Mouse (Mus musculus) erythroblast, embryonic 14.5 days (primary cell): ENCODE data around the gene Slc6a16.

Source experiments
- GATA1 ChIP-seq: IDR thresholded peaks from 2 replicates; pipeline ENCODE4 v1.6.1; 2012; ENCODE audit warnings: low read length, inconsistent platforms, mixed read lengths
- TAL1 ChIP-seq: IDR thresholded peaks from 3 replicates; pipeline ENCODE4 v1.6.1; 2012; ENCODE audit warnings: low read length, inconsistent platforms, mixed read lengths

DNA sequence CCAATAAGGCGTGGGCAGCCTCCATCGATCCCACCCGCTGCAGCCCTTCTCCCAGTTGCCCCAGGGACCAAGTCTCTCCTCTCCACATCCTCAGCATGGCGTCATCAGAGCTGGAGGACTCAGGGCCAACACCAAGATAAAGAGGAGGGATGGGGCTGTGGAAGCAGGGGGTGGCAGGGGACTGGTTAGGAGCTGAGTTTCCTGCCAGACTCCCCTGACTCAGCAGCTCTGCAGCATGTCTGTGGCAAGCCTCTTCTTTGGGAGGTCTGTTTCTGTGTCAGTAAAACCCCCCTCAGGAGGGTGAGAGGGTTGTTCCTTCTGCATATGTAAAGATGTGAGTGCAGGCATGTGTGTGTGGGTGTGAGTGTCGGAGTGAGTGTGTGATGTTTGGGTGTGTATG, 43.9 kb upstream of the Slc6a16 start:
- TF ChIP-seq TAL1 (no peak), GATA1 (no peak)
